15 mouse cellular contexts compared by ENCODE assay signal in genomic region chr10:123875459-123875858, GRCm38 (mm10).
DNase-seq lines count a peak whose midpoint lies in the region; ATAC-seq lines count a peak whose summit lies in the region.
"Had no signal": no experiment of that assay in that cellular context is flagged by ENCODE, and none has a peak within 500 bp of the region (broad histone marks: within the 10 kb centered on the region; RNA-seq: fewer than 3 reads in every experiment).

No protein-coding gene starts in this region.

- no peak overlapping the region for H3K9ac ChIP-seq in liver, embryonic 11.5 days (ENCODE audit: low read depth, low read length)
- H3K9ac ChIP-seq: hindbrain, embryonic 12.5 days; intestine, embryonic 15.5 days; lung, embryonic 14.5 days; midbrain, embryonic 15.5 days had no signal

- no peaks in the 10 kb centered on the region for H3K4me1 ChIP-seq in liver, embryonic 11.5 days (replicated peaks; ENCODE audit: control insufficient read depth, insufficient read depth, low read length)
- H3K4me1 ChIP-seq: heart, embryonic 10.5 days; intestine, embryonic 15.5 days had no signal

- H3K4me2 ChIP-seq in liver, embryonic 11.5 days = no peak overlapping the region
- H3K4me2 ChIP-seq: hindbrain, embryonic 12.5 days; intestine, embryonic 15.5 days; lung, embryonic 14.5 days; midbrain, embryonic 15.5 days had no signal

- no peaks in the 10 kb centered on the region for H3K36me3 ChIP-seq in liver, embryonic 11.5 days (ENCODE audit: control insufficient read depth, insufficient read depth, low read length)
- H3K36me3 ChIP-seq: heart, embryonic 10.5 days; hindbrain, embryonic 12.5 days; intestine, embryonic 15.5 days; midbrain, embryonic 15.5 days had no signal

- peak; percentile 15 for DNase-seq in MN1 (ENCODE audit: low spot score)
- DNase-seq in Muller cell, postnatal 12 days (ENCODE audit: inconsistent ontology term) = peak; percentile 69
- DNase-seq in kidney, adult 8-10 months = peak; percentile 2 to 4
- peak; percentile 6 to 31 for DNase-seq in kidney, postnatal 25 days
- no peak for DNase-seq in liver, embryonic 11.5 days (ENCODE audit: low spot score)
- DNase-seq in thymus, adult 18-20 months = no peak
- no peak for DNase-seq in thymus, postnatal 36 days
- DNase-seq: cerebellum, postnatal 10 days; heart, postnatal 10 days; lung, embryonic 14.5 days; thymus, adult 2 months had no signal

- WGBS in liver, embryonic 11.5 days = 57% methylated on average over 3 of the region's 3 CpGs

- no peak for ATAC-seq in liver, embryonic 11.5 days (replicated peaks; ENCODE audit: low FRiP score)
- ATAC-seq: intestine, embryonic 15.5 days; midbrain, embryonic 15.5 days had no signal

- no peaks in the 10 kb centered on the region for H3K9me3 ChIP-seq in liver, embryonic 11.5 days (ENCODE audit: control insufficient read depth, low read length)
- H3K9me3 ChIP-seq: heart, embryonic 10.5 days; hindbrain, embryonic 12.5 days; intestine, embryonic 15.5 days; midbrain, embryonic 15.5 days had no signal

- H3K27me3 ChIP-seq in liver, embryonic 11.5 days (replicated peaks; ENCODE audit: control insufficient read depth, insufficient read depth, low read length) = no peaks in the 10 kb centered on the region
- H3K27me3 ChIP-seq: hindbrain, embryonic 12.5 days; intestine, embryonic 15.5 days; midbrain, embryonic 15.5 days had no signal

- H3K4me3 ChIP-seq in liver, embryonic 11.5 days (ENCODE audit: low read depth, low read length) = no peak overlapping the region
- H3K4me3 ChIP-seq: heart, embryonic 10.5 days; hindbrain, embryonic 12.5 days; intestine, embryonic 15.5 days; midbrain, embryonic 15.5 days had no signal

- H3K27ac ChIP-seq in liver, embryonic 11.5 days (ENCODE audit: low read depth, low read length) = no peak overlapping the region
- H3K27ac ChIP-seq: heart, embryonic 10.5 days; hindbrain, embryonic 12.5 days; intestine, embryonic 15.5 days; midbrain, embryonic 15.5 days had no signal

Comparison
In these comparisons a context has a peak if more than half of its experiments do, and no peak if none do; other contexts are left out.
1. DNase-seq: peak in MN1 (single experiment), Muller cell, postnatal 12 days (single experiment), kidney, adult 8-10 months (2 of 2) and kidney, postnatal 25 days (2 of 2); none in liver, embryonic 11.5 days (single experiment), thymus, adult 18-20 months (0 of 2) and thymus, postnatal 36 days (0 of 2).